Mouse (Mus musculus): ENCODE data around the gene Acy3. TPM values are rescaled to one million over a fixed set of nuclear protein-coding genes. Genes with fewer than 3 reads are reported as not detected.
A peak's percentile ranks its signal among the peaks of the same experiment; 100 is the strongest.

The Acy3 gene
- total and polyA plus RNA-seq, 3 experiments, result 5.9 to 12.1 TPM; not detected in 1

- TF ChIP-seq MYC (IDR thresholded peaks at IDR 0.05; ENCODE audit: low read depth, low read length) (peak; percentile 70), ZC3H11A (IDR thresholded peaks at IDR 0.05; ENCODE audit: low read depth, low read length) (no peak), NELFE (IDR thresholded peaks at IDR 0.05; ENCODE audit: low read depth, low read length) (peak; percentile 95), ZNF384 (IDR thresholded peaks at IDR 0.05; ENCODE audit: low read depth, low read length) (no peak), TBP (IDR thresholded peaks at IDR 0.05; ENCODE audit: low read depth, low read length) (peak; percentile 97), MYB (IDR thresholded peaks at IDR 0.05; ENCODE audit: low read depth, low read length) (no peak), JUND (IDR thresholded peaks at IDR 0.05; ENCODE audit: low read depth, low read length) (no peak), POLR2AphosphoS5 (IDR thresholded peaks at IDR 0.05; ENCODE audit: borderline replicate concordance, low read depth, low read length) (peak; percentile 72; the same call in 1 of the 2 replicates), MAZ (IDR thresholded peaks at IDR 0.05; ENCODE audit: low read depth, low read length) (peak; percentile 50; the same call in 1 of the 2 replicates), KAT2A (conservative IDR thresholded peaks at IDR 0.05; ENCODE audit: low read depth, low read length) (no peak), ZKSCAN1 (IDR thresholded peaks at IDR 0.05; ENCODE audit: low read depth, low read length) (no peak), USF2 (IDR thresholded peaks at IDR 0.05; ENCODE audit: borderline replicate concordance in 1 of 2, insufficient read depth in 1 of 2, low read depth in 1 of 2, low read length in 2 of 2) (no peak), CTCF (IDR thresholded peaks at IDR 0.05 in 2 of 3, conservative IDR thresholded peaks at IDR 0.05 in 1 of 3; ENCODE audit: control insufficient read depth in 1 of 3, insufficient read depth in 1 of 3, low read depth in 2 of 3, low read length in 3 of 3, poor library complexity in 1 of 3, severe bottlenecking in 1 of 3) (peak in 1 of 3 experiments; percentile 5; a peak in 1 of 6 replicates), RCOR1 (IDR thresholded peaks at IDR 0.05; ENCODE audit: low read depth, low read length) (no peak), MAFK (IDR thresholded peaks at IDR 0.05; ENCODE audit: borderline replicate concordance, low read depth, low read length) (peak; percentile 86), HCFC1 (IDR thresholded peaks at IDR 0.05; ENCODE audit: low read depth, low read length) (peak; percentile 76), TAL1 (IDR thresholded peaks at IDR 0.05; ENCODE audit: low read length) (no peak), CHD1 (IDR thresholded peaks at IDR 0.05; ENCODE audit: low read depth, low read length) (no peak), TCF12 (IDR thresholded peaks at IDR 0.05; ENCODE audit: low read depth, low read length) (peak; percentile 51)
These were observed 51.4 kb downstream of the Acy3 start, which contains the start of gene Gstp1 (continued) for GRCm38 (mm10) chr19:4037788-4038232.

Other genes starting within 250 kb of the Acy3 start
Only the 30 nearest of the 32 such genes appear.
- 14.9 and 16.1 TPM in 2 replicates for gene Kmt5b, start 219.1 kb upstream of the Acy3 start, total RNA-seq (2012; rRNA removed)
- gene Kmt5b, start 219.1 kb upstream of the Acy3 start, polyA plus RNA-seq (2012; ENCODE audit: insufficient read depth in 1 of 2, insufficient read length in 2 of 2, low read depth in 1 of 2, low replicate concordance in 2 of 2, missing spikeins in 1 of 2), result 10 to 100 TPM in 1 of 2 experiments, not detected in 1; 23.9 TPM
- 11.1 and 12.5 TPM in 2 replicates for gene Chka, start 134.8 kb upstream of the Acy3 start, total RNA-seq (2012; rRNA removed)
- 10 to 100 TPM in 1 of 2 experiments, not detected in 1; 21.0 TPM for gene Chka, start 134.8 kb upstream of the Acy3 start, polyA plus RNA-seq (2012; ENCODE audit: insufficient read depth in 1 of 2, insufficient read length in 2 of 2, low read depth in 1 of 2, low replicate concordance in 2 of 2, missing spikeins in 1 of 2)
- gene Tcirg1, start 79.4 kb upstream of the Acy3 start, total RNA-seq (2012; rRNA removed), result 17.0 and 21.4 TPM in 2 replicates
- gene Tcirg1, start 79.4 kb upstream of the Acy3 start, polyA plus RNA-seq (2012; ENCODE audit: insufficient read depth in 1 of 2, insufficient read length in 2 of 2, low read depth in 1 of 2, low replicate concordance in 2 of 2, missing spikeins in 1 of 2), result 10 to 100 TPM in 1 of 2 experiments, not detected in 1; 32.6 TPM
- 204 and 205 TPM in 2 replicates for gene Ndufs8, start 73.8 kb upstream of the Acy3 start, total RNA-seq (2012; rRNA removed)
- gene Ndufs8, start 73.8 kb upstream of the Acy3 start, polyA plus RNA-seq (2012; ENCODE audit: insufficient read depth in 1 of 2, insufficient read length in 2 of 2, low read depth in 1 of 2, low replicate concordance in 2 of 2, missing spikeins in 1 of 2), result 100 to 1,000 TPM in 1 of 2 experiments, not detected in 1; 243 TPM
- gene Aldh3b1, start 56.8 kb upstream of the Acy3 start, total RNA-seq (2012; rRNA removed), result 0.07 and 0.08 TPM in 2 replicates
- under 1 TPM in 1 of 2 experiments, not detected in 1; 0.10 TPM for gene Aldh3b1, start 56.8 kb upstream of the Acy3 start, polyA plus RNA-seq (2012; ENCODE audit: insufficient read depth in 1 of 2, insufficient read length in 2 of 2, low read depth in 1 of 2, low replicate concordance in 2 of 2, missing spikeins in 1 of 2)
- gene Unc93b1, start 51.4 kb upstream of the Acy3 start, total RNA-seq (2012; rRNA removed), result 4.3 and 4.7 TPM in 2 replicates
- gene Unc93b1, start 51.4 kb upstream of the Acy3 start, polyA plus RNA-seq (2012; ENCODE audit: insufficient read depth in 1 of 2, insufficient read length in 2 of 2, low read depth in 1 of 2, low replicate concordance in 2 of 2, missing spikeins in 1 of 2), result 1 to 10 TPM in 1 of 2 experiments, not detected in 1; 8.2 TPM
- not detected in 2 replicates for gene Aldh3b3, start 27.9 kb upstream of the Acy3 start, total RNA-seq (2012; rRNA removed)
- gene Aldh3b3, start 27.9 kb upstream of the Acy3 start, polyA plus RNA-seq (2012; ENCODE audit: insufficient read depth in 1 of 2, insufficient read length in 2 of 2, low read depth in 1 of 2, low replicate concordance in 2 of 2, missing spikeins in 1 of 2), result not detected
- gene Aldh3b2, start 14.2 kb upstream of the Acy3 start, total RNA-seq (2012; rRNA removed), result not detected in 2 replicates
- not detected for gene Aldh3b2, start 14.2 kb upstream of the Acy3 start, polyA plus RNA-seq (2012; ENCODE audit: insufficient read depth in 1 of 2, insufficient read length in 2 of 2, low read depth in 1 of 2, low replicate concordance in 2 of 2, missing spikeins in 1 of 2)
- not detected in 2 replicates for gene Tbx10, start 6.2 kb downstream of the Acy3 start, total RNA-seq (2012; rRNA removed)
- gene Tbx10, start 6.2 kb downstream of the Acy3 start, polyA plus RNA-seq (2012; ENCODE audit: insufficient read depth in 1 of 2, insufficient read length in 2 of 2, low read depth in 1 of 2, low replicate concordance in 2 of 2, missing spikeins in 1 of 2), result not detected
- 64.8 and 71.5 TPM in 2 replicates for gene Nudt8, start 14.0 kb downstream of the Acy3 start, total RNA-seq (2012; rRNA removed)
- gene Nudt8, start 14.0 kb downstream of the Acy3 start, polyA plus RNA-seq (2012; ENCODE audit: insufficient read depth in 1 of 2, insufficient read length in 2 of 2, low read depth in 1 of 2, low replicate concordance in 2 of 2, missing spikeins in 1 of 2), result 10 to 100 TPM in 1 of 2 experiments, not detected in 1; 58.1 TPM
- 1.8 and 3.6 TPM in 2 replicates for gene Gm49405, start 14.1 kb downstream of the Acy3 start, total RNA-seq (2012; rRNA removed)
- gene Gm49405, start 14.1 kb downstream of the Acy3 start, polyA plus RNA-seq (2012; ENCODE audit: insufficient read depth in 1 of 2, insufficient read length in 2 of 2, low read depth in 1 of 2, low replicate concordance in 2 of 2, missing spikeins in 1 of 2), result 1 to 10 TPM in 1 of 2 experiments, not detected in 1; 5.7 TPM
- gene Doc2g, start 16.7 kb downstream of the Acy3 start, total RNA-seq (2012; rRNA removed), result 6.8 and 9.9 TPM in 2 replicates
- gene Doc2g, start 16.7 kb downstream of the Acy3 start, polyA plus RNA-seq (2012; ENCODE audit: insufficient read depth in 1 of 2, insufficient read length in 2 of 2, low read depth in 1 of 2, low replicate concordance in 2 of 2, missing spikeins in 1 of 2), result 10 to 100 TPM in 1 of 2 experiments, not detected in 1; 16.0 TPM
- 235 and 267 TPM in 2 replicates for gene Ndufv1, start 26.2 kb downstream of the Acy3 start, total RNA-seq (2012; rRNA removed)
- gene Ndufv1, start 26.2 kb downstream of the Acy3 start, polyA plus RNA-seq (2012; ENCODE audit: insufficient read depth in 1 of 2, insufficient read length in 2 of 2, low read depth in 1 of 2, low replicate concordance in 2 of 2, missing spikeins in 1 of 2), result 100 to 1,000 TPM in 1 of 2 experiments, not detected in 1; 218 TPM
- gene Gstp1, start 51.4 kb downstream of the Acy3 start, total RNA-seq (2012; rRNA removed), result 251 and 270 TPM in 2 replicates
- 100 to 1,000 TPM in 1 of 2 experiments, not detected in 1; 369 TPM for gene Gstp1, start 51.4 kb downstream of the Acy3 start, polyA plus RNA-seq (2012; ENCODE audit: insufficient read depth in 1 of 2, insufficient read length in 2 of 2, low read depth in 1 of 2, low replicate concordance in 2 of 2, missing spikeins in 1 of 2)
- gene Gstp2, start 59.5 kb downstream of the Acy3 start, total RNA-seq (2012; rRNA removed), result 7.4 TPM in 1 of 2 replicates, not detected in the other
- under 1 TPM in 1 of 2 experiments, not detected in 1; 0.65 TPM for gene Gstp2, start 59.5 kb downstream of the Acy3 start, polyA plus RNA-seq (2012; ENCODE audit: insufficient read depth in 1 of 2, insufficient read length in 2 of 2, low read depth in 1 of 2, low replicate concordance in 2 of 2, missing spikeins in 1 of 2)
- not detected in 2 replicates for gene Gstp3, start 73.0 kb downstream of the Acy3 start, total RNA-seq (2012; rRNA removed)
- gene Gstp3, start 73.0 kb downstream of the Acy3 start, polyA plus RNA-seq (2012; ENCODE audit: insufficient read depth in 1 of 2, insufficient read length in 2 of 2, low read depth in 1 of 2, low replicate concordance in 2 of 2, missing spikeins in 1 of 2), result under 1 TPM in 1 of 2 experiments, not detected in 1; 0.84 TPM
- not detected in 2 replicates for gene Cabp2, start 95.0 kb downstream of the Acy3 start, total RNA-seq (2012; rRNA removed)
- gene Cabp2, start 95.0 kb downstream of the Acy3 start, polyA plus RNA-seq (2012; ENCODE audit: insufficient read depth in 1 of 2, insufficient read length in 2 of 2, low read depth in 1 of 2, low replicate concordance in 2 of 2, missing spikeins in 1 of 2), result under 1 TPM in 1 of 2 experiments, not detected in 1; 0.14 TPM
- 53.4 and 53.5 TPM in 2 replicates for gene Cdk2ap2, start 110.6 kb downstream of the Acy3 start, total RNA-seq (2012; rRNA removed)
- gene Cdk2ap2, start 110.6 kb downstream of the Acy3 start, polyA plus RNA-seq (2012; ENCODE audit: insufficient read depth in 1 of 2, insufficient read length in 2 of 2, low read depth in 1 of 2, low replicate concordance in 2 of 2, missing spikeins in 1 of 2), result 10 to 100 TPM in 1 of 2 experiments, not detected in 1; 97.6 TPM
- 18.4 and 25.3 TPM in 2 replicates for gene Pitpnm1, start 113.4 kb downstream of the Acy3 start, total RNA-seq (2012; rRNA removed)
- gene Pitpnm1, start 113.4 kb downstream of the Acy3 start, polyA plus RNA-seq (2012; ENCODE audit: insufficient read depth in 1 of 2, insufficient read length in 2 of 2, low read depth in 1 of 2, low replicate concordance in 2 of 2, missing spikeins in 1 of 2), result 10 to 100 TPM in 1 of 2 experiments, not detected in 1; 51.2 TPM
- gene Aip, start 139.3 kb downstream of the Acy3 start, total RNA-seq (2012; rRNA removed), result 37.8 and 40.0 TPM in 2 replicates
- gene Aip, start 139.3 kb downstream of the Acy3 start, polyA plus RNA-seq (2012; ENCODE audit: insufficient read depth in 1 of 2, insufficient read length in 2 of 2, low read depth in 1 of 2, low replicate concordance in 2 of 2, missing spikeins in 1 of 2), result 100 to 1,000 TPM in 1 of 2 experiments, not detected in 1; 101 TPM
- gene Gpr152, start 153.2 kb downstream of the Acy3 start, total RNA-seq (2012; rRNA removed), result not detected in 2 replicates
- gene Gpr152, start 153.2 kb downstream of the Acy3 start, polyA plus RNA-seq (2012; ENCODE audit: insufficient read depth in 1 of 2, insufficient read length in 2 of 2, low read depth in 1 of 2, low replicate concordance in 2 of 2, missing spikeins in 1 of 2), result under 1 TPM in 1 of 2 experiments, not detected in 1; 0.03 TPM
- gene Cabp4, start 157.5 kb downstream of the Acy3 start, total RNA-seq (2012; rRNA removed), result 0.08 and 0.13 TPM in 2 replicates
- gene Cabp4, start 157.5 kb downstream of the Acy3 start, polyA plus RNA-seq (2012; ENCODE audit: insufficient read depth in 1 of 2, insufficient read length in 2 of 2, low read depth in 1 of 2, low replicate concordance in 2 of 2, missing spikeins in 1 of 2), result under 1 TPM in 1 of 2 experiments, not detected in 1; 0.24 TPM
- 54.1 and 55.5 TPM in 2 replicates for gene Coro1b, start 162.0 kb downstream of the Acy3 start, total RNA-seq (2012; rRNA removed)
- gene Coro1b, start 162.0 kb downstream of the Acy3 start, polyA plus RNA-seq (2012; ENCODE audit: insufficient read depth in 1 of 2, insufficient read length in 2 of 2, low read depth in 1 of 2, low replicate concordance in 2 of 2, missing spikeins in 1 of 2), result 100 to 1,000 TPM in 1 of 2 experiments, not detected in 1; 111 TPM
- 75.7 and 80.3 TPM in 2 replicates for gene Ptprcap, start 167.0 kb downstream of the Acy3 start, total RNA-seq (2012; rRNA removed)
- 10 to 100 TPM in 1 of 2 experiments, not detected in 1; 67.9 TPM for gene Ptprcap, start 167.0 kb downstream of the Acy3 start, polyA plus RNA-seq (2012; ENCODE audit: insufficient read depth in 1 of 2, insufficient read length in 2 of 2, low read depth in 1 of 2, low replicate concordance in 2 of 2, missing spikeins in 1 of 2)
- gene Rps6kb2, start 176.8 kb downstream of the Acy3 start, total RNA-seq (2012; rRNA removed), result 7.4 and 8.7 TPM in 2 replicates
- gene Rps6kb2, start 176.8 kb downstream of the Acy3 start, polyA plus RNA-seq (2012; ENCODE audit: insufficient read depth in 1 of 2, insufficient read length in 2 of 2, low read depth in 1 of 2, low replicate concordance in 2 of 2, missing spikeins in 1 of 2), result 10 to 100 TPM in 1 of 2 experiments, not detected in 1; 19.8 TPM
- gene Carns1, start 188.9 kb downstream of the Acy3 start, total RNA-seq (2012; rRNA removed), result 0.39 and 0.81 TPM in 2 replicates
- under 1 TPM in 1 of 2 experiments, not detected in 1; 0.63 TPM for gene Carns1, start 188.9 kb downstream of the Acy3 start, polyA plus RNA-seq (2012; ENCODE audit: insufficient read depth in 1 of 2, insufficient read length in 2 of 2, low read depth in 1 of 2, low replicate concordance in 2 of 2, missing spikeins in 1 of 2)
- 14.0 and 15.2 TPM in 2 replicates for gene Tbc1d10c, start 204.7 kb downstream of the Acy3 start, total RNA-seq (2012; rRNA removed)
- gene Tbc1d10c, start 204.7 kb downstream of the Acy3 start, polyA plus RNA-seq (2012; ENCODE audit: insufficient read depth in 1 of 2, insufficient read length in 2 of 2, low read depth in 1 of 2, low replicate concordance in 2 of 2, missing spikeins in 1 of 2), result 10 to 100 TPM in 1 of 2 experiments, not detected in 1; 15.5 TPM
- gene Ppp1ca, start 205.5 kb downstream of the Acy3 start, total RNA-seq (2012; rRNA removed), result 437 and 453 TPM in 2 replicates
- gene Ppp1ca, start 205.5 kb downstream of the Acy3 start, polyA plus RNA-seq (2012; ENCODE audit: insufficient read depth in 1 of 2, insufficient read length in 2 of 2, low read depth in 1 of 2, low replicate concordance in 2 of 2, missing spikeins in 1 of 2), result 100 to 1,000 TPM; 455 to 505 TPM
- 20.5 and 21.3 TPM in 2 replicates for gene Rad9a, start 215.1 kb downstream of the Acy3 start, total RNA-seq (2012; rRNA removed)
- gene Rad9a, start 215.1 kb downstream of the Acy3 start, polyA plus RNA-seq (2012; ENCODE audit: insufficient read depth in 1 of 2, insufficient read length in 2 of 2, low read depth in 1 of 2, low replicate concordance in 2 of 2, missing spikeins in 1 of 2), result 10 to 100 TPM in 1 of 2 experiments, not detected in 1; 37.9 TPM
- 0.13 and 0.42 TPM in 2 replicates for gene Clcf1, start 227.7 kb downstream of the Acy3 start, total RNA-seq (2012; rRNA removed)
- 1 to 10 TPM in 1 of 2 experiments, not detected in 1; 2.3 TPM for gene Clcf1, start 227.7 kb downstream of the Acy3 start, polyA plus RNA-seq (2012; ENCODE audit: insufficient read depth in 1 of 2, insufficient read length in 2 of 2, low read depth in 1 of 2, low replicate concordance in 2 of 2, missing spikeins in 1 of 2)

Measured in MEL (cell line).